Mouse (Mus musculus) C2C12 (cell line): ENCODE measurements around the gene Nt5e.

Experiments
- CEBPB ChIP-seq: IDR thresholded peaks from one replicate; pipeline ENCODE4 v1.6.1; 2011; ENCODE audit warnings: low read depth, mild to moderate bottlenecking, control low read depth, moderate library complexity
- CTCF ChIP-seq: IDR thresholded peaks from one replicate; pipeline ENCODE4 v1.5.1; 2011; ENCODE audit not compliant: control insufficient read depth, insufficient read depth, insufficient read length
- MYOD1 ChIP-seq: IDR thresholded peaks from one replicate; pipeline ENCODE4 v1.6.1; 2011; ENCODE audit warnings: low read depth; ENCODE audit not compliant: control insufficient read depth, insufficient read length
- MYOG ChIP-seq: IDR thresholded peaks from one replicate; pipeline ENCODE4 v1.6.1; 2011; ENCODE audit not compliant: control insufficient read depth, insufficient read length; ENCODE audit errors: extremely low read depth
- USF1 ChIP-seq: IDR thresholded peaks from one replicate; pipeline ENCODE4 v1.6.1; 2011; ENCODE audit warnings: low read depth, mild to moderate bottlenecking, control low read depth, moderate library complexity

DNA sequence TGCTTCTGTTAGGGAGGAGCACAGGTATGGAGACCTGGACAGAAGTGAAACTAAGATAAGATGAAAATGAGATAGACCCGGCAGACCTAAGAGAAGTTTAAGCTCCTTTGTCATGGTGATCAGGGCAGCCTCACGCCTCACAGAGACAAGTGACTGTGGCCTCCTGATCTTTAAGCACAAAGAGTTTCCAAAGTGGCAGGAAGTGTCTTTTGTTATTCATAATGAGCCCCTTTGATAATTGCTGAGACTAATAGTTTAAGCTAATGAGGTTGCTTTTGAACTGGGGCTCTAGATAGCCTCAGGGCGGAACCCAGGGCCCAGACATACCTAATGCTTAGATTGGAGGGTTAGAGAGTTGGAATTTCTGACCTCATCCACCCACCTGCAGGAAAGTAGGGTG, 5.5 kb downstream of the Nt5e start:
- no peak for TF ChIP-seq CTCF
- no peak for TF ChIP-seq USF1
- TF ChIP-seq MYOD1, result no peak
- TF ChIP-seq MYOG, result no peak
- TF ChIP-seq CEBPB, result no peak
